Mouse (Mus musculus) CH12.LX (cell line): ENCODE measurements at regions not wholly inside any gene's neighbourhood (a gene's known extent, or its start where the extent isn't known, plus 50 kb on each side); places are given as distances from the start of the nearest gene placed in this dataset.

Experiments used
- DNase-seq: peaks from one replicate; pipeline ENCODE4 v3.0.0-alpha.2; 2013; ENCODE audit errors: extremely low read depth
- H3K27ac ChIP-seq: 2 replicates; pipeline ENCODE4 v1.5.1; 2012; ENCODE audit warnings: low read depth, mild to moderate bottlenecking, control low read depth, moderate library complexity; ENCODE audit not compliant: insufficient read depth
- H3K27me3 ChIP-seq: replicated peaks from 2 replicates; pipeline ENCODE3; 2012; ENCODE audit warnings: inconsistent platforms
- H3K36me3 ChIP-seq, 2 experiments: replicated peaks in 1 of 2; 2 replicates each; pipeline versions ENCODE3 to v1.6.1; 2012; ENCODE audit warnings: inconsistent platforms in 1 of 2, low read length in 1 of 2, mild to moderate bottlenecking in 1 of 2, mixed read lengths in 1 of 2, moderate library complexity in 1 of 2; ENCODE audit not compliant: control insufficient read depth in 1 of 2, insufficient read depth in 1 of 2
- H3K4me1 ChIP-seq, 2 experiments: 2 replicates each; pipeline ENCODE4 v1.6.1; 2012; ENCODE audit warnings: inconsistent platforms in 1 of 2, moderate library complexity in 1 of 2; ENCODE audit not compliant: insufficient read depth in 2 of 2, control insufficient read depth in 1 of 2
- H3K4me2 ChIP-seq: 2 replicates; pipeline ENCODE4 v1.6.1; 2012; ENCODE audit warnings: low read depth, mild to moderate bottlenecking, control low read depth; ENCODE audit not compliant: poor library complexity, insufficient read depth, severe bottlenecking
- H3K4me3 ChIP-seq, 3 experiments: fragments of 150-350 bp in 1 of 3; sonication (generic) in 1 of 3; replicated peaks in 1 of 3; 2 replicates each; pipeline versions ENCODE3 to v1.5.1; 2011 to 2012; ENCODE audit warnings: low read depth in 2 of 3, low read length in 2 of 3, mild to moderate bottlenecking in 2 of 3, moderate library complexity in 2 of 3, control low read depth in 1 of 3, improper control_type of control experiment in 1 of 3, inconsistent platforms in 1 of 3, mixed read lengths in 1 of 3; ENCODE audit not compliant: poor library complexity in 1 of 3
- H3K79me2 ChIP-seq: replicated peaks from 2 replicates; pipeline ENCODE4 v1.6.1; 2012; ENCODE audit warnings: mild to moderate bottlenecking, moderate library complexity; ENCODE audit not compliant: control insufficient read depth, poor library complexity, insufficient read depth, severe bottlenecking; ENCODE audit errors: extremely low read depth
- H3K9ac ChIP-seq: 2 replicates; pipeline ENCODE4 v1.6.1; 2012; ENCODE audit warnings: low read depth, mild to moderate bottlenecking, control low read depth, moderate library complexity; ENCODE audit not compliant: insufficient read depth
- H3K9me3 ChIP-seq: replicated peaks from 2 replicates; pipeline ENCODE3; 2012; ENCODE audit warnings: low read length, inconsistent platforms, mixed read lengths
- CHD1 ChIP-seq: IDR thresholded peaks from 2 replicates; pipeline ENCODE4 v1.6.1; 2012; ENCODE audit warnings: low read depth, low read length, improper control_type of control experiment, inconsistent platforms
- EP300 ChIP-seq: IDR thresholded peaks from 2 replicates; pipeline ENCODE4 v1.6.1; 2011; ENCODE audit warnings: low read length, improper control_type of control experiment
- ETS1 ChIP-seq: conservative IDR thresholded peaks from 2 replicates; pipeline ENCODE4 v1.6.1; 2012; ENCODE audit warnings: low read depth, mild to moderate bottlenecking, inconsistent platforms, low read length, improper control_type of control experiment, moderate library complexity
- HCFC1 ChIP-seq: IDR thresholded peaks from 2 replicates; pipeline ENCODE4 v1.6.1; 2012; ENCODE audit warnings: low read depth, mild to moderate bottlenecking, inconsistent platforms, low read length, improper control_type of control experiment
- IRF4 ChIP-seq: IDR thresholded peaks from 2 replicates; pipeline ENCODE4 v1.6.1; 2014; ENCODE audit warnings: low read depth, mild to moderate bottlenecking, inconsistent platforms, low read length, improper control_type of control experiment
- JUN ChIP-seq: IDR thresholded peaks from 2 replicates; pipeline ENCODE4 v1.6.1; 2011; ENCODE audit warnings: low read depth, mild to moderate bottlenecking, low read length, improper control_type of control experiment, moderate library complexity; ENCODE audit not compliant: insufficient read depth
- JUND ChIP-seq: conservative IDR thresholded peaks from 2 replicates; pipeline ENCODE4 v1.6.1; 2011; ENCODE audit warnings: low read depth, low read length, improper control_type of control experiment
- MAFK ChIP-seq: IDR thresholded peaks from 2 replicates; pipeline ENCODE4 v1.6.1; 2011; ENCODE audit warnings: low read length, improper control_type of control experiment; ENCODE audit not compliant: insufficient replicate concordance
- MAX ChIP-seq: IDR thresholded peaks from 2 replicates; pipeline ENCODE4 v1.6.1; 2011; ENCODE audit warnings: low read length, improper control_type of control experiment
- MAZ ChIP-seq: IDR thresholded peaks from 2 replicates; pipeline ENCODE4 v1.6.1; 2012; ENCODE audit warnings: low read depth, mild to moderate bottlenecking, inconsistent platforms, low read length, improper control_type of control experiment, moderate library complexity
- MEF2A ChIP-seq: IDR thresholded peaks from 2 replicates; pipeline ENCODE4 v1.6.1; 2014; ENCODE audit warnings: low read depth, mild to moderate bottlenecking, inconsistent platforms, low read length, improper control_type of control experiment, borderline replicate concordance
- NRF1 ChIP-seq: IDR thresholded peaks from 2 replicates; pipeline ENCODE4 v1.6.1; 2014; ENCODE audit warnings: low read depth, mild to moderate bottlenecking, inconsistent platforms, low read length, improper control_type of control experiment, moderate library complexity
- POLR2AphosphoS2 ChIP-seq: IDR thresholded peaks from 2 replicates; pipeline ENCODE4 v1.6.1; 2011; ENCODE audit warnings: low read depth, low read length, improper control_type of control experiment
- RCOR1 ChIP-seq: conservative IDR thresholded peaks from 2 replicates; pipeline ENCODE4 v1.6.1; 2012; ENCODE audit warnings: low read depth, mild to moderate bottlenecking, inconsistent platforms, low read length, improper control_type of control experiment
- SIN3A ChIP-seq: IDR thresholded peaks from 2 replicates; pipeline ENCODE4 v1.6.1; 2012; ENCODE audit warnings: low read length, improper control_type of control experiment, inconsistent platforms
- SMC3 ChIP-seq: IDR thresholded peaks from 2 replicates; pipeline ENCODE4 v1.6.1; 2011; ENCODE audit warnings: low read depth, low read length, improper control_type of control experiment
- TBP ChIP-seq: conservative IDR thresholded peaks from 2 replicates; pipeline ENCODE4 v1.6.1; 2011; ENCODE audit warnings: low read depth, low read length, improper control_type of control experiment
- TCF12 ChIP-seq: IDR thresholded peaks from 2 replicates; pipeline ENCODE4 v1.6.1; 2014; ENCODE audit warnings: low read depth, mild to moderate bottlenecking, inconsistent platforms, low read length, improper control_type of control experiment
- USF1 ChIP-seq: IDR thresholded peaks from 2 replicates; pipeline ENCODE4 v1.6.1; 2014; ENCODE audit warnings: low read depth, mild to moderate bottlenecking, inconsistent platforms, low read length, improper control_type of control experiment
- USF2 ChIP-seq: conservative IDR thresholded peaks from 2 replicates; pipeline ENCODE4 v1.6.1; 2011; ENCODE audit warnings: low read depth, low read length, improper control_type of control experiment
- ZMIZ1 ChIP-seq: IDR thresholded peaks from 2 replicates; pipeline ENCODE4 v1.6.1; 2012; ENCODE audit warnings: low read depth, mild to moderate bottlenecking, inconsistent platforms, low read length, improper control_type of control experiment
- ZNF384 ChIP-seq: IDR thresholded peaks from 2 replicates; pipeline ENCODE4 v1.6.1; 2012; ENCODE audit warnings: low read depth, low read length, improper control_type of control experiment, inconsistent platforms
- dilution Hi-C: fragments of 300-500 bp; cut with MboI; formaldehyde crosslinking; loops from 2 replicates; pipeline ENCODE4 v1.14.3; 2020; ENCODE audit warnings: low sequenced_read_pairs; ENCODE audit not compliant: extremely low pct_unique_long_range_greater_than_20kb, extremely low pct_ligation_motif_present
- in situ Hi-C: fragments of 300-500 bp; cut with MboI; formaldehyde crosslinking; loops from 3 replicates; pipeline ENCODE4 v1.14.3; 2019; ENCODE audit warnings: low sequenced_read_pairs, low pct_ligation_motif_present, low pct_unique_long_range_greater_than_20kb, mixed read lengths

GRCm38 (mm10) chr2:133749846-133750637 is 198.1 kb downstream of the Bmp2 start:
- TF ChIP-seq IRF4 (no peak), MAX (no peak), TBP (no peak), MAZ (no peak), JUND (no peak), POLR2AphosphoS2 (no peak), RCOR1 (no peak), EP300 (no peak), CHD1 (no peak), MEF2A (no peak), ETS1 (no peak), NRF1 (no peak), SMC3 (no peak), MAFK (no peak), ZNF384 (no peak), TCF12 (no peak)
- no peaks in the 10 kb centered on the region for H3K27me3 ChIP-seq
- no peak overlapping the region for H3K9ac ChIP-seq
- no peak overlapping the region for H3K4me3 ChIP-seq
- no peaks in the 10 kb centered on the region for H3K36me3 ChIP-seq
- dilution Hi-C loops (no loop called here), in situ Hi-C loops (no loop called here)
- no peaks in the 10 kb centered on the region for H3K9me3 ChIP-seq
- DNase-seq, result no peak
- H3K4me2 ChIP-seq, result no peak overlapping the region
- no peaks in the 10 kb centered on the region for H3K79me2 ChIP-seq
- H3K4me1 ChIP-seq, result no peaks in the 10 kb centered on the region
- no peak overlapping the region for H3K27ac ChIP-seq

GRCm38 (mm10) chr2:133754088-133754487 is 202.1 kb downstream of the Bmp2 start:
- Histone ChIP-seq H3K4me3 (no peak overlapping the region), H3K4me2 (no peak overlapping the region), H3K9ac (no peak overlapping the region), H3K36me3 (no peaks in the 10 kb centered on the region), H3K27me3 (no peaks in the 10 kb centered on the region), H3K27ac (no peak overlapping the region), H3K79me2 (no peaks in the 10 kb centered on the region), H3K4me1 (no peaks in the 10 kb centered on the region), H3K9me3 (peaks cover 4% of the 10 kb centered on the region)
- TF ChIP-seq SIN3A, result no peak
- no peak for TF ChIP-seq ZNF384
- TF ChIP-seq JUN, result no peak
- TF ChIP-seq MAFK, result no peak
- no peak for TF ChIP-seq HCFC1
- TF ChIP-seq ZMIZ1, result no peak
- TF ChIP-seq TCF12, result no peak
- TF ChIP-seq USF2, result no peak
- TF ChIP-seq USF1, result no peak
- dilution Hi-C loops (no loop called here), in situ Hi-C loops (no loop called here)
- DNase-seq, result no peak
